Mouse (Mus musculus) B cell, adult 2 months (primary cell): ENCODE measurements around the gene Irgq.
"Not testable (repeated sequence)": the region's sequence is repeated elsewhere in the genome, so short reads cannot be mapped to it uniquely, and the experiment has no call there.

Experiments
- DNase-seq, 2 experiments: peaks; one replicate each; pipeline ENCODE4 v3.0.0; 2022

The Irgq gene

GRCm38 (mm10) chr7:24516319-24516718, 14.2 kb upstream of the Irgq start:
- DNase-seq = peak; percentile 51 to 58

- no peak for DNase-seq
These were observed 13.4 kb upstream of the Irgq start for GRCm38 (mm10) chr7:24517077-24517476.

- DNase-seq = no peak
These were observed 12.8 kb upstream of the Irgq start for GRCm38 (mm10) chr7:24517654-24518053.

- no peak for DNase-seq
These were observed 11.4 kb upstream of the Irgq start for GRCm38 (mm10) chr7:24519130-24519529.

- not testable (repeated sequence) for DNase-seq
These were observed 10.4 kb upstream of the Irgq start for GRCm38 (mm10) chr7:24520054-24520453.

- DNase-seq = no peak
These were observed 7.7 kb upstream of the Irgq start for GRCm38 (mm10) chr7:24522805-24523204.

GRCm38 (mm10) chr7:24523723-24524122, 6.8 kb upstream of the Irgq start:
- no peak for DNase-seq

- no peak for DNase-seq
These were observed 5.5 kb upstream of the Irgq start for GRCm38 (mm10) chr7:24524978-24525377.

GRCm38 (mm10) chr7:24525686-24526420, 4.6 kb upstream of the Irgq start:
- no peak for DNase-seq

- no peak for DNase-seq
These were observed 1.6 kb upstream of the Irgq start for GRCm38 (mm10) chr7:24528861-24529260.

- DNase-seq = no peak
These were observed 909 bp upstream of the Irgq start for GRCm38 (mm10) chr7:24529580-24529979.

- DNase-seq = peak; percentile 78 to 79
These were observed 902 bp downstream of the Irgq start for GRCm38 (mm10) chr7:24531211-24531971.

- no peak for DNase-seq
These were observed 2.6 kb downstream of the Irgq start for GRCm38 (mm10) chr7:24533031-24533571.

- no peak for DNase-seq
These were observed 3.3 kb downstream of the Irgq start for GRCm38 (mm10) chr7:24533806-24534205.

- no peak for DNase-seq
These were observed 3.8 kb downstream of the Irgq start for GRCm38 (mm10) chr7:24534301-24534700.

- no peak for DNase-seq
These were observed 6.6 kb downstream of the Irgq start for GRCm38 (mm10) chr7:24537081-24537480.

- no peak for DNase-seq
These were observed 7.1 kb downstream of the Irgq start for GRCm38 (mm10) chr7:24537591-24537990.

GRCm38 (mm10) chr7:24538154-24538553, 7.7 kb downstream of the Irgq start:
- DNase-seq = no peak

- DNase-seq = no peak
These were observed 8.2 kb downstream of the Irgq start for GRCm38 (mm10) chr7:24538701-24539100.

GRCm38 (mm10) chr7:24539686-24540085, 9.2 kb downstream of the Irgq start:
- DNase-seq = no peak

GRCm38 (mm10) chr7:24544506-24544905, 14.0 kb downstream of the Irgq start:
- peak in 1 of 2 experiments; percentile 35 for DNase-seq

- DNase-seq = no peak
These were observed 15.7 kb downstream of the Irgq start, which contains the start of the genes Pinlyp and Xrcc1 for GRCm38 (mm10) chr7:24546068-24546614. Gene Pinlyp (minus strand): TSS chr7:24546118. Gene Xrcc1 (plus strand): TSS chr7:24546289.

- DNase-seq = peak; percentile 98 to 99
These were observed 16.3 kb downstream of the Irgq start for GRCm38 (mm10) chr7:24546634-24547389.
